Mouse (Mus musculus) C2C12 (cell line): ENCODE data around the gene Tyw3. TPM values are rescaled to one million over a fixed set of nuclear protein-coding genes. Genes with fewer than 3 reads are reported as not detected.

Experiments used
- H3K27me3 ChIP-seq: one replicate; pipeline ENCODE4 v1.6.1; 2011; ENCODE audit not compliant: control insufficient read depth, insufficient read depth, insufficient read length
- H3K36me3 ChIP-seq: one replicate; pipeline ENCODE4 v1.6.1; 2011; ENCODE audit not compliant: control insufficient read depth, insufficient read depth
- H3K4me3 ChIP-seq: one replicate; pipeline ENCODE4 v1.5.1; 2011; ENCODE audit warnings: mild to moderate bottlenecking, control low read depth; ENCODE audit not compliant: poor library complexity, insufficient read depth, severe bottlenecking
- H3K79me2 ChIP-seq: one replicate; pipeline ENCODE4 v1.6.1; 2011; ENCODE audit not compliant: control insufficient read depth, insufficient read depth
- H3K79me3 ChIP-seq: one replicate; pipeline ENCODE4 v1.6.1; 2011; ENCODE audit warnings: low read depth, control low read depth
- H3ac ChIP-seq: one replicate; pipeline ENCODE3; 2011; ENCODE audit warnings: low read depth; ENCODE audit not compliant: control insufficient read depth, insufficient read length
- CEBPB ChIP-seq: IDR thresholded peaks from one replicate; pipeline ENCODE4 v1.6.1; 2011; ENCODE audit warnings: low read depth, mild to moderate bottlenecking, control low read depth, moderate library complexity
- CTCF ChIP-seq: IDR thresholded peaks from one replicate; pipeline ENCODE4 v1.5.1; 2011; ENCODE audit not compliant: control insufficient read depth, insufficient read depth, insufficient read length
- FOSL1 ChIP-seq: IDR thresholded peaks from one replicate; pipeline ENCODE4 v1.8.0; 2011; ENCODE audit warnings: mild to moderate bottlenecking, low read length; ENCODE audit not compliant: poor library complexity, insufficient read depth, severe bottlenecking
- MAX ChIP-seq: IDR thresholded peaks from one replicate; pipeline ENCODE4 v1.6.1; 2011; ENCODE audit warnings: mild to moderate bottlenecking, control low read depth
- MYOD1 ChIP-seq: IDR thresholded peaks from one replicate; pipeline ENCODE4 v1.6.1; 2011; ENCODE audit warnings: low read depth; ENCODE audit not compliant: control insufficient read depth, insufficient read length
- MYOG ChIP-seq: IDR thresholded peaks from one replicate; pipeline ENCODE4 v1.6.1; 2011; ENCODE audit not compliant: control insufficient read depth, insufficient read length; ENCODE audit errors: extremely low read depth
- USF1 ChIP-seq: IDR thresholded peaks from one replicate; pipeline ENCODE4 v1.6.1; 2011; ENCODE audit warnings: low read depth, mild to moderate bottlenecking, control low read depth, moderate library complexity
- polyA plus RNA-seq: library from polyadenylated mRNA; unstranded; fragments of >200 nt; fragmentation: generic; extraction: Trizol; gene quantifications from one replicate; pipeline ENCODE4 v1.2.1, GENCODE M21; 2012; ENCODE audit warnings: missing spikeins

Tyw3 gene
- polyA plus RNA-seq, 1 experiment, result 7.3 TPM

- Histone ChIP-seq H3K4me3 (no peak overlapping the region), H3ac (no peak overlapping the region), H3K36me3 (no peaks in the 10 kb centered on the region), H3K27me3 (no peaks in the 10 kb centered on the region), H3K79me3 (no peaks in the 10 kb centered on the region), H3K79me2 (no peaks in the 10 kb centered on the region)
- TF ChIP-seq MYOG (no peak), CTCF (no peak), USF1 (no peak), FOSL1 (no peak), CEBPB (no peak), MAX (no peak), MYOD1 (no peak)
Measured at GRCm38 (mm10) chr3:154540086-154540911, 56.6 kb downstream of the Tyw3 start.

GRCm38 (mm10) chr3:154536134-154536533 is 60.8 kb downstream of the Tyw3 start:
- H3K36me3 ChIP-seq, result no peaks in the 10 kb centered on the region
- no peak overlapping the region for H3ac ChIP-seq
- no peak overlapping the region for H3K4me3 ChIP-seq
- no peaks in the 10 kb centered on the region for H3K27me3 ChIP-seq
- TF ChIP-seq FOSL1 (no peak), MYOG (no peak), CEBPB (no peak), MYOD1 (no peak), MAX (no peak), USF1 (no peak), CTCF (no peak)
- H3K79me3 ChIP-seq, result no peaks in the 10 kb centered on the region
- H3K79me2 ChIP-seq, result no peaks in the 10 kb centered on the region

DNA sequence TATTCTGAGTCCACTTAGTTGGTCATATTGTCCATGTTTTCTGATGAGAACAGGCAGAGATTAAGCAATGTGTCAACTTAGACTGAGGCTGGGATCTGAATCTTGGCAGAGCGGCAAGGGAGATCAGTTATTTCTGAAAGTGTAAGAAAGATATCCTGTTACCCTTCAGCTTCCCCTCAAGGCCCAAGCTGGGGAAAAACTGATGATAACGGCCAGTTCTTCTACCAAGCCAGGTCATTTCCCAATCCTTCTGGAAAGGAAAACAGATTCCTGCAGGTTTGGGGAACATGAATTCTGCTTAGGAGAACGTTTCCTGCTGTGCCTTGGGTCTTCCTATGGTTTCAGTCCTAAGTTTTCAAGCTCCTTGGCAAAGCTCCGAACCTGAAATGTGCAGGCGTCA is 63.7 kb downstream of the Tyw3 start:
- H3K27me3 ChIP-seq, result no peaks in the 10 kb centered on the region
- H3K79me2 ChIP-seq, result no peaks in the 10 kb centered on the region
- no peak for TF ChIP-seq FOSL1
- TF ChIP-seq CTCF, result no peak
- TF ChIP-seq CEBPB, result no peak
- no peak for TF ChIP-seq MYOG
- no peak for TF ChIP-seq MAX
- no peak for TF ChIP-seq USF1
- TF ChIP-seq MYOD1, result no peak
- no peaks in the 10 kb centered on the region for H3K79me3 ChIP-seq
- no peak overlapping the region for H3ac ChIP-seq
- H3K36me3 ChIP-seq, result no peaks in the 10 kb centered on the region
- H3K4me3 ChIP-seq, result no peak overlapping the region

DNA sequence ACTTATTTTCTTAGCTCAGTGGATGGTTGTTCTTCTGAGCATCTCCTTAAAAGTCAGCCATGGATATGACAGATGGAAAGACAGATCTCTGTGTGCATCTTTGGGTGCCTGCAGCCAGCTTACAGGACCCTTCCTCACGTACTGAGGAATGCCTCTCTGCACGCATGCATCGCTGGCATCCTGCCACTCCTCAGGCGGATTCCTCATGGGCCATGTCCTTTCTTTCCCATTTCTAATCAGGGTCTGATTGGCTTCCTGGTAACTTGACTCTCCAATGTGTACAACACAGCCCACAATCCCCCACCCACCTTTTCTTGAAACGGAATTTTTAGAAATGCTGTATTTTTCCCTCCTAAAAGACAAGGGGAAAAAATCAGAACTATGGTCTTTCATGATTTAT is 67.9 kb downstream of the Tyw3 start:
- Histone ChIP-seq H3K79me2 (no peaks in the 10 kb centered on the region), H3K36me3 (no peaks in the 10 kb centered on the region)
- TF ChIP-seq USF1 (no peak), MAX (no peak), FOSL1 (no peak), MYOG (no peak), CTCF (no peak)

DNA sequence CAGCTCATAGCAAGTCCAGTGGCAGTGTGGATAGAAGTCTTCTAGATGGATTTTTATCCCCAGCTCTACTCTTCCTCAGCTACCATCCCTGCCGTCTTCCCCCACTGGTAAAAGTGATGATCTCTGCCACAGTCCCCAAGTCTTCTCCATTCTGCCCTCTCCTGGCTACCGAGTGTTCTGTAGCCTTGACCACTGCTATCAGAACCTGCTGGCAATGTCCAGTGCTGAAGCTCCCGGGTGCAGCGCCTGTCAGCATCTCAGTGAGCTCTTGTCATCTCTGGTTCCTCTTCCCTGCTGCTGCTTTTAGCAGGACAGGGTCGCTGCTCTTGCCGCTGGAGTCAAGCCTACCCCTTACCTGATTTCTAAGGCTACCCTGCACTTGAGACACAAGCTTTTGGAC is 70.3 kb downstream of the Tyw3 start:
- no peak overlapping the region for H3ac ChIP-seq
- TF ChIP-seq FOSL1, result no peak
- no peak for TF ChIP-seq MAX
- TF ChIP-seq MYOG, result no peak
- TF ChIP-seq MYOD1, result no peak
- no peak for TF ChIP-seq CTCF
- TF ChIP-seq USF1, result no peak
- no peak for TF ChIP-seq CEBPB
- H3K4me3 ChIP-seq, result no peak overlapping the region
- H3K36me3 ChIP-seq, result no peaks in the 10 kb centered on the region
- no peaks in the 10 kb centered on the region for H3K79me2 ChIP-seq
- no peaks in the 10 kb centered on the region for H3K79me3 ChIP-seq
- no peaks in the 10 kb centered on the region for H3K27me3 ChIP-seq

More for the DNA sequence above, 67.9 kb downstream of the Tyw3 start:
- H3K79me3 ChIP-seq, result no peaks in the 10 kb centered on the region
- H3K27me3 ChIP-seq, result no peaks in the 10 kb centered on the region
- no peak overlapping the region for H3K4me3 ChIP-seq
- H3ac ChIP-seq, result no peak overlapping the region

Other genes starting within 250 kb of the Tyw3 start
- 20.8 TPM for gene Cryz, start 393 bp downstream of the Tyw3 start, polyA plus RNA-seq
- gene Erich3, start 66.8 kb upstream of the Tyw3 start, polyA plus RNA-seq, result 0.01 TPM